35 mouse cellular contexts compared by ENCODE assay signal in the genomic region with DNA sequence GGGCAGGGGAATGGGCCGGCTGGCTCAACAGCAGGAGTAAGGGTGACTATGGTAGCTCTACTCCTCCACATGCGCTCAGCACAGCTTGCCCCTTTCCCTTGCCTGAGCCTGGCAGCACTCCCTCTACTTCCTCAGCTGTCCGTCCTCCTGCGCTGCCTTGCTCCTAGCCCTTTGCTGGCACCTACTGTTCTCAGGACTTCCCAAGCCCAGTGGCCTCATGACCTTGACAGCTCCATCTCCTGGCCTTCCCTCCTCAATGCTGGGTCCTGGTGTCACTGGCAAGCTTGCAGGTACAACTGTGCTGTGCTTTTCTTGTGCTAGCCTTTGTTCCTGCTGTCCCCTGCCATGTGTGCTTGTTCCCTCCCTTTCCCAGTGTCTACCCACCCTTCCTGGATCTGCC. TPM values are rescaled to one million over a fixed set of nuclear protein-coding genes. Genes with fewer than 3 reads are reported as not detected.
DNase-seq lines count a peak whose midpoint lies in the region; ATAC-seq and TF ChIP-seq lines count a peak whose summit lies in the region.
"Had no signal": no experiment of that assay in that cellular context is flagged by ENCODE, and none has a peak within 500 bp of the region (broad histone marks: within the 10 kb centered on the region; RNA-seq: fewer than 3 reads in every experiment).

No protein-coding gene starts in this region.

- no peak overlapping the region for H3K9ac ChIP-seq in kidney, postnatal 0 days (ENCODE audit: low read depth, low read length)
- H3K9ac ChIP-seq: heart, embryonic 12.5 days; liver, embryonic 14.5 days; midbrain, embryonic 13.5 days had no signal

- peaks cover 50% of the 10 kb centered on the region for H3K4me1 ChIP-seq in heart, embryonic 10.5 days
- H3K4me1 ChIP-seq in kidney, postnatal 0 days (replicated peaks; ENCODE audit: insufficient read depth, low read length) = peaks cover 7% of the 10 kb centered on the region; the same call in 1 of the 2 replicates
- H3K4me1 ChIP-seq in testis, adult 2 months (ENCODE audit: control insufficient read depth, insufficient read depth, low read length) = peaks cover 3% of the 10 kb centered on the region

- ATAC-seq in kidney, postnatal 0 days (replicated peaks; ENCODE audit: low FRiP score, low read depth) = no peak
- ATAC-seq: CD4-positive, CD25-positive, alpha-beta regulatory T cell, adult 4 months; forebrain, embryonic 14.5 days; intestine, postnatal 0 days; midbrain, embryonic 13.5 days had no signal

- no peaks in the 10 kb centered on the region for H3K9me3 ChIP-seq in heart, embryonic 10.5 days
- no peaks in the 10 kb centered on the region for H3K9me3 ChIP-seq in kidney, postnatal 0 days (replicated peaks; ENCODE audit: low read length)
- H3K9me3 ChIP-seq: heart, embryonic 12.5 days; midbrain, embryonic 13.5 days had no signal

- H3K4me3 ChIP-seq in heart, embryonic 10.5 days = no peak overlapping the region
- no peak overlapping the region for H3K4me3 ChIP-seq in kidney, postnatal 0 days (replicated peaks; ENCODE audit: low read depth, low read length)
- H3K4me3 ChIP-seq in testis, adult 2 months (ENCODE audit: control insufficient read depth, low read depth, low read length) = no peak overlapping the region
- H3K4me3 ChIP-seq: heart, embryonic 12.5 days; midbrain, embryonic 13.5 days had no signal

- 86% methylated on average over 4 of the region's 4 CpGs for WGBS in heart, embryonic 10.5 days
- WGBS in kidney, postnatal 0 days = 92% methylated on average over 4 of the region's 4 CpGs

- no peaks in the 10 kb centered on the region for H3K36me3 ChIP-seq in heart, embryonic 10.5 days
- H3K36me3 ChIP-seq in kidney, postnatal 0 days (ENCODE audit: insufficient read depth, low read length) = no peaks in the 10 kb centered on the region
- H3K36me3 ChIP-seq in testis, adult 2 months (ENCODE audit: control insufficient read depth, insufficient read depth, low read length) = no peaks in the 10 kb centered on the region
- H3K36me3 ChIP-seq: heart, embryonic 12.5 days; midbrain, embryonic 13.5 days had no signal

- no peak for DNase-seq in heart, embryonic 10.5 days (ENCODE audit: low spot score)
- no peak for DNase-seq in heart, adult 8-10 months (ENCODE audit: low spot score)
- no peak for DNase-seq in kidney, postnatal 0 days (ENCODE audit: low spot score)
- DNase-seq in kidney, adult 8-10 months = no peak
- no peak for DNase-seq in testis, postnatal 10 days (ENCODE audit: low spot score)
- no peak for DNase-seq in right cerebral cortex, adult 18-20 months
- DNase-seq: adrenal gland, postnatal 10 days; cerebellum, adult 8-10 months; cerebellum, postnatal 25 days; gastrocnemius, postnatal 25 days; heart, adult 11 months; heart, postnatal 4 days; kidney, postnatal 4 days; liver; lung, adult 2 months; lung, postnatal 10 days; spleen, adult 18-20 months; thymus, postnatal 4 days had no signal

- TF ChIP-seq POLR2A in testis, adult 2 months (IDR thresholded peaks at IDR 0.05; ENCODE audit: control insufficient read depth, low read depth, low read length) = no peak

- H3K27me3 ChIP-seq in heart, embryonic 10.5 days (ENCODE audit: insufficient read depth, poor library complexity, severe bottlenecking) = peaks cover 3% of the 10 kb centered on the region; the same call in 1 of the 2 replicates
- no peaks in the 10 kb centered on the region for H3K27me3 ChIP-seq in kidney, postnatal 0 days (ENCODE audit: insufficient read depth, low read length)
- H3K27me3 ChIP-seq in testis, adult 2 months (ENCODE audit: control insufficient read depth, insufficient read depth, low read length) = no peaks in the 10 kb centered on the region
- H3K27me3 ChIP-seq: heart, embryonic 12.5 days; midbrain, embryonic 13.5 days had no signal

- H3K4me2 ChIP-seq in kidney, postnatal 0 days (ENCODE audit: low read length) = no peak overlapping the region
- H3K4me2 ChIP-seq: heart, embryonic 12.5 days; midbrain, embryonic 13.5 days had no signal

- 0 out of 2 replicates have a peak, but pooled peaks have one; percentile 5 for TF ChIP-seq CTCF in kidney, postnatal 0 days (IDR thresholded peaks at IDR 0.05; ENCODE audit: low read depth)
- peak; percentile 19; the same call in 1 of the 2 replicates for TF ChIP-seq CTCF in testis, adult 2 months (IDR thresholded peaks at IDR 0.05; ENCODE audit: control insufficient read depth, insufficient read depth, insufficient replicate concordance, low read depth, low read length)

- peak overlapping the region; percentile 33; the same call in 1 of the 2 replicates for H3K27ac ChIP-seq in heart, embryonic 10.5 days
- H3K27ac ChIP-seq in kidney, postnatal 0 days = 0 out of 2 replicates have a peak overlapping the region, but pooled peaks have one; percentile 33
- no peak overlapping the region for H3K27ac ChIP-seq in testis, adult 2 months (ENCODE audit: control insufficient read depth, insufficient read depth, low read depth, low read length)
- H3K27ac ChIP-seq: liver, embryonic 14.5 days had no signal

RNA-seq across cellular contexts. Expression of a gene that starts 13.6 kb away (rescaled TPM):
- polyA plus RNA-seq in heart, embryonic 10.5 days (2016; fragmentation: Nextera tagmentation; extraction: Ambion mirVana) = not detected in 2 replicates
- not detected for total RNA-seq in heart, adult 8-10 months (2022)
- polyA plus RNA-seq in kidney, postnatal 0 days (2015; fragmentation: Nextera tagmentation; extraction: Ambion mirVana) = 0.09 and 0.10 TPM in 2 replicates
- polyA plus RNA-seq in testis, adult 2 months (2012; rRNA removed) = not detected in 2 replicates
- total RNA-seq: gastrocnemius, adult 18-20 months; gastrocnemius, postnatal 25 days; heart, postnatal 4 days; left cerebral cortex, postnatal 10 days; monocyte, adult 5-6 weeks; neutrophil, adult 5-6 weeks had no signal
- polyA plus RNA-seq: CD4-positive, CD25-positive, alpha-beta regulatory T cell, adult 4 months; embryonic facial prominence, embryonic 11.5 days; forebrain, embryonic 14.5 days; frontal cortex, adult 2 months; heart, embryonic 12.5 days; heart, postnatal 0 days; intestine, postnatal 0 days; limb, embryonic 11.5 days; liver, embryonic 14.5 days; lung, adult 2 months; midbrain, embryonic 13.5 days; stomach, embryonic 16.5 days; thymus, postnatal 0 days had no signal

RNA-seq across cellular contexts. Expression of a gene that starts 16.3 kb away (rescaled TPM):
- 5.1 and 7.3 TPM in 2 replicates for polyA plus RNA-seq in heart, embryonic 10.5 days (2016; fragmentation: Nextera tagmentation; extraction: Ambion mirVana)
- total RNA-seq in heart, adult 8-10 months (2022) = 10 to 100 TPM; 24.2 to 35.1 (median 27.8) TPM
- 15.0 and 17.4 TPM in 2 replicates for polyA plus RNA-seq in kidney, postnatal 0 days (2015; fragmentation: Nextera tagmentation; extraction: Ambion mirVana)
- 5.7 and 7.2 TPM in 2 replicates for polyA plus RNA-seq in testis, adult 2 months (2012; rRNA removed)

RNA-seq across cellular contexts. Expression of a gene that starts 16.5 kb away (rescaled TPM):
- polyA plus RNA-seq in heart, embryonic 10.5 days (2016; fragmentation: Nextera tagmentation; extraction: Ambion mirVana) = 117 and 120 TPM in 2 replicates
- total RNA-seq in heart, adult 8-10 months (2022) = 100 to 1,000 TPM in 1 of 4 experiments, 10 to 100 TPM in 3; 93.9 to 102 (median 96.0) TPM
- polyA plus RNA-seq in kidney, postnatal 0 days (2015; fragmentation: Nextera tagmentation; extraction: Ambion mirVana) = 94.1 and 99.7 TPM in 2 replicates
- polyA plus RNA-seq in testis, adult 2 months (2012; rRNA removed) = 73.8 and 74.4 TPM in 2 replicates
